Mouse (Mus musculus) testis, adult 2 months (tissue): ENCODE measurements around the gene Galnt2.

ENCODE experiments used
- CTCF ChIP-seq: fragments of 200-500 bp; IDR thresholded peaks from 2 replicates; pipeline ENCODE4 v1.5.1; 2012; ENCODE audit warnings: low read depth, mild to moderate bottlenecking, inconsistent platforms, low read length, moderate library complexity; ENCODE audit not compliant: control insufficient read depth, insufficient read depth, insufficient replicate concordance
- POLR2A ChIP-seq: fragments of 200-500 bp; IDR thresholded peaks from 2 replicates; pipeline ENCODE4 v1.6.1; 2012; ENCODE audit warnings: low read depth, mild to moderate bottlenecking, inconsistent platforms, low read length, moderate library complexity; ENCODE audit not compliant: control insufficient read depth

GRCm38 (mm10) chr8:124370422-124371183 is 139.4 kb downstream of the Galnt2 start:
- TF ChIP-seq POLR2A (no peak), CTCF (no peak)
